Mouse (Mus musculus) lung, embryonic 16.5 days (tissue): Measurements from ENCODE around the gene Nxnl2. TPM values are rescaled to one million over a fixed set of nuclear protein-coding genes. Genes with fewer than 3 reads are reported as not detected.

Source experiments
- ATAC-seq: fragments of 200-750 bp; cut with Nextera tagmentation; 2 replicates; pipeline ENCODE4 v1.8.0; 2017; ENCODE audit warnings: low read depth, mild to moderate bottlenecking, moderate library complexity
- H3K27ac ChIP-seq: fragments of 300-500 bp; sonication (generic); 2 replicates; pipeline ENCODE4 v1.5.1; 2014; ENCODE audit warnings: mild to moderate bottlenecking, control low read depth, low read length
- H3K27me3 ChIP-seq: fragments of 300-500 bp; sonication (generic); 2 replicates; pipeline ENCODE4 v1.6.1; 2014; ENCODE audit warnings: low read depth, low read length, mixed read lengths; ENCODE audit not compliant: control insufficient read depth, insufficient read depth
- H3K36me3 ChIP-seq: fragments of 300-500 bp; sonication (generic); 2 replicates; pipeline ENCODE4 v1.6.1; 2014; ENCODE audit warnings: low read length; ENCODE audit not compliant: control insufficient read depth, insufficient read depth
- H3K4me1 ChIP-seq: fragments of 300-500 bp; sonication (generic); replicated peaks from 2 replicates; pipeline ENCODE4 v1.6.1; 2014; ENCODE audit warnings: low read length, mixed read lengths; ENCODE audit not compliant: control insufficient read depth, insufficient read depth
- H3K4me2 ChIP-seq: fragments of 300-500 bp; sonication (generic); 2 replicates; pipeline ENCODE4 v1.6.1; 2014; ENCODE audit warnings: low read depth, low read length, control low read depth
- H3K4me3 ChIP-seq: fragments of 300-500 bp; sonication (generic); 2 replicates; pipeline ENCODE4 v1.5.1; 2014; ENCODE audit warnings: mild to moderate bottlenecking, low read length, control low read depth
- H3K9ac ChIP-seq: fragments of 300-500 bp; sonication (generic); 2 replicates; pipeline ENCODE4 v1.6.1; 2014; ENCODE audit warnings: low read length, control low read depth
- H3K9me3 ChIP-seq: fragments of 300-500 bp; sonication (generic); 2 replicates; pipeline ENCODE4 v1.6.1; 2016; ENCODE audit warnings: low read length; ENCODE audit not compliant: control insufficient read depth
- WGBS: fragments of 180-500 bp; shearing (Covaris S2); extraction: QIAGEN DNeasy Blood & Tissue Kit; methylation state at CpG from one replicate; pipeline ENCODE4 v1.1.7; 2014; 5-methylcytosine and 5-hydroxymethylcytosine counted together
- microRNA-seq: library from miRNA; unstranded; fragments of <30 nt; microRNA quantifications from one replicate; pipeline ENCODE4, GENCODE M21; 2016
- polyA plus RNA-seq: library from polyadenylated mRNA; unstranded; fragments of >200 nt; fragmentation: Nextera tagmentation; extraction: Ambion mirVana; gene quantifications from 2 replicates; pipeline ENCODE4 v1.2.1, GENCODE M21; 2015

The Nxnl2 gene
- polyA plus RNA-seq, 1 experiment from 2014 or later = 2.0 TPM

DNA sequence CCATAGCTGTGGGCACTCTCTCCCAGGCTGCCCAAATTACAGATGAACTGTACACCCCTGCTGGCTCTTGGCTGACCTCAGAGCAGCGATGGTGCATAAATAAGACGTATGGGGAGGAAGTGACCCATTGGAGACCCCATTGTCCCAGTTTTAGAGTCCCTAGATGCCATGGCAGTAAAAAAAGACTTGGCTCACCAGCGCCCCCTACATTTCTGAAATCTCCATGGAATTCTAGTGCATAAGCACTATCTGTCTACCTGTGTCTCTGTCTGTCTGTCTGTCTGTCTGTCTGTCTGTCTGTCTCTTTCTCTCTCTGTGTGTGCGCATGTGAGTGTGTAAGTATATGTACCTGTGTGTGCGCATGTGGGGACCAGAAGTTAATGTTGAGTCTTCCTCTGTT, 39.8 kb downstream of the Nxnl2 start:
- H3K4me1 ChIP-seq = peaks cover 7% of the 10 kb centered on the region
- H3K4me3 ChIP-seq = no peak overlapping the region
- no peak overlapping the region for H3K27ac ChIP-seq
- H3K4me2 ChIP-seq = no peak overlapping the region
- no peak overlapping the region for H3K9ac ChIP-seq
- H3K36me3 ChIP-seq = no peaks in the 10 kb centered on the region
- H3K27me3 ChIP-seq = no peaks in the 10 kb centered on the region
- no peaks in the 10 kb centered on the region for H3K9me3 ChIP-seq
- WGBS = 64% methylated on average over 5 of the region's 5 CpGs
- ATAC-seq = no peak

DNA sequence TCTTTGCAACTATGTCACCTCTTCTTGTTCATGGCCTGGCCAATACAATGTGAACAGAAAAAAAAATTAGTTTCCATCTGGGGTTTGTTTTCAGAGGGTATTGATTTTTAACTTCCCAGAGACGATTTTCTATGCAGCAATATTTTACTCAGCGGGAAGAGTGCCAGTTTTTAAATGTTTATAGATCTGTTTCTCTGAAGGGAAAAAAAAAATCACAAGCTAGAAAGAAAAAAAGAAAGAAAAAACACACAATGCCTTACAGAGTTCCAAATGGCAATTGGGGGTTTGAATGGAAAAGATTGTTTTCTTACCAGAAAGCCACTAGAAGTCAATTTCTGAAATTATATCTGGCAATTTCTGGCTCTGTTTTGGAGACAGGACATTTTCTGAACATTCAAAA, 43.9 kb downstream of the Nxnl2 start:
- H3K9me3 ChIP-seq = no peaks in the 10 kb centered on the region
- no peak overlapping the region for H3K4me2 ChIP-seq
- no peaks in the 10 kb centered on the region for H3K4me1 ChIP-seq
- H3K36me3 ChIP-seq = no peaks in the 10 kb centered on the region
- no peaks in the 10 kb centered on the region for H3K27me3 ChIP-seq
- no peak overlapping the region for H3K4me3 ChIP-seq
- no peak for ATAC-seq
- 44% methylated on average over 2 of the region's 2 CpGs for WGBS
- H3K27ac ChIP-seq = no peak overlapping the region
- H3K9ac ChIP-seq = no peak overlapping the region

DNA sequence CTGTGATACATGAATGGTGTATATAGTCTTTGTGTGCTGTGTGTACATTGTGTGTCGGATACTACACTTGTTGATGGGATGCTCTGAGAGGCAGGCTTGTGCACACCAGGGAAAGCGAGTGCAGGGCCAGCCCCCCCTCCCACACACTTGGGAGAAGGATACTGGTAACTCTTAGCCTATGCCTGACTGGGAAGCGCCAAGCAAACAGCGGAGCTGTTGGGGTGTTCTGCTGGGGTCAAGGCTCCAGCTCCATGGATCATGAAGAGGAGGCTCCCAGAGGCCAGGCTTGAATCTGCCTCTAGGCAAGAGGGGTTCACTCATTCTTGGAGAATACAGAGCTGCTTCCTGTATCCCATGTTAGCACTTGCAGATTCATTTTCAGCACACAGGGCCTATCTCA, 50.1 kb downstream of the Nxnl2 start:
- H3K4me1 ChIP-seq = peaks cover 4% of the 10 kb centered on the region
- H3K4me3 ChIP-seq = no peak overlapping the region
- H3K9me3 ChIP-seq = no peaks in the 10 kb centered on the region
- 88% methylated on average over 4 of the region's 4 CpGs for WGBS
- no peak overlapping the region for H3K27ac ChIP-seq
- H3K4me2 ChIP-seq = no peak overlapping the region
- H3K9ac ChIP-seq = no peak overlapping the region
- no peaks in the 10 kb centered on the region for H3K36me3 ChIP-seq
- H3K27me3 ChIP-seq = no peaks in the 10 kb centered on the region
- ATAC-seq = no peak

DNA sequence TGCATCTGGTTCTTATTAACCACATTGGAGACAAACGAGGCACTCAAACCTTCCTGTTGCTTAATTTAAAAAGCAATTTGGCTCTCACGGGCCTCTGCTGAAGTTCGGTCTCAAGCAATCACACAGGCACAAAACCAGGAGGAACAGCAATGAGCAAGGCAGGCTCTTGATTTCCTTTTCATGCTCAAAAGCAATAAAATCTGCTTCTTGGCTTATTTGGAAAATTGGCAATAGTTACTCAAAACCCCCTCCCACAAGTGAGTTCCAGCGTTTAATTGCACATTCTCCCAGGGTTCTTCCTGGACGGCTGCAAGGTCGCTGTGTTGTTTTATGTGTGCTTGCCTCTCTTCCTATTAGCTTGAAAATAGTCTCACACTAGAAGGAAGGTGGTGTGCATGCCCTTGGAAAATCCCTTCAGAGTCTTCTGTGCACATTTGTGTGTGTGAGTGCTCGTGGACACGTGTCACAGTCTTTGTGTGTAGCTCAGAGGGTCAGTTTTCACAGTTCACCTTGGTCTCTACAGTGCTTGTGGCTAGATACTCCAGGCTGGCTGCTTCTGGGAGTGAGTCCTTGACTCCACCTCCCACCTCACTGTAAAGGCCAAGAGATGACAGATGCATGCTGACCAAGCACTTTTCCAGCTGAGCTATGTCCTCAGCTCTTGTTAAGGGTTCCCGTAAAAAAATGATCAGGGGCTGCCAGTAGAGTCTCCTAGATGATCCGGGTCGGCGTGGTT, 50.8 kb downstream of the Nxnl2 start:
- H3K9me3 ChIP-seq = no peaks in the 10 kb centered on the region
- peaks cover 4% of the 10 kb centered on the region for H3K4me1 ChIP-seq
- peak; percentile 53 for ATAC-seq
- H3K27ac ChIP-seq = peak overlapping the region; percentile 1; the same call in 1 of the 2 replicates
- H3K36me3 ChIP-seq = no peaks in the 10 kb centered on the region
- no peak overlapping the region for H3K9ac ChIP-seq
- H3K4me3 ChIP-seq = no peak overlapping the region
- WGBS = 54% methylated on average over 12 of the region's 12 CpGs
- H3K27me3 ChIP-seq = no peaks in the 10 kb centered on the region
- no peak overlapping the region for H3K4me2 ChIP-seq

Small RNAs within 50 kb of the gene (microRNA-seq; reads per million reads assigned to microRNA genes)
- not detected for gene Gm44341

Other genes starting within 250 kb of the Nxnl2 start
- gene Spin1, start 70.1 kb upstream of the Nxnl2 start, polyA plus RNA-seq = 76.8 and 80.4 TPM in 2 replicates
- gene S1pr3, start 237.6 kb downstream of the Nxnl2 start, polyA plus RNA-seq = 109 and 117 TPM in 2 replicates